Mouse (Mus musculus) small intestine, adult 2 months (tissue): ENCODE measurements at regions not wholly inside any gene's neighbourhood (a gene's known extent, or its start where the extent isn't known, plus 50 kb on each side); places are given as distances from the start of the nearest gene placed in this dataset.

Experiments
- CTCF ChIP-seq: fragments of 200-500 bp; IDR thresholded peaks from 2 replicates; pipeline ENCODE4 v1.5.1; 2012; ENCODE audit warnings: low read depth, mild to moderate bottlenecking, control low read depth, inconsistent platforms, low read length, moderate library complexity, mixed read lengths; ENCODE audit not compliant: insufficient replicate concordance, insufficient read length; ENCODE audit errors: extremely low read depth
- POLR2A ChIP-seq: fragments of 200-500 bp; IDR thresholded peaks from 2 replicates; pipeline ENCODE4 v1.6.1; 2012; ENCODE audit warnings: low read depth, mild to moderate bottlenecking, control low read depth, inconsistent platforms, low read length, moderate library complexity

GRCm38 (mm10) chr12:107026821-107027220, 461.6 kb upstream of the 3110018I06Rik start:
- TF ChIP-seq CTCF (no peak), POLR2A (no peak)
